ENCODE assay signal across 8 mouse cellular contexts in the genomic region with DNA sequence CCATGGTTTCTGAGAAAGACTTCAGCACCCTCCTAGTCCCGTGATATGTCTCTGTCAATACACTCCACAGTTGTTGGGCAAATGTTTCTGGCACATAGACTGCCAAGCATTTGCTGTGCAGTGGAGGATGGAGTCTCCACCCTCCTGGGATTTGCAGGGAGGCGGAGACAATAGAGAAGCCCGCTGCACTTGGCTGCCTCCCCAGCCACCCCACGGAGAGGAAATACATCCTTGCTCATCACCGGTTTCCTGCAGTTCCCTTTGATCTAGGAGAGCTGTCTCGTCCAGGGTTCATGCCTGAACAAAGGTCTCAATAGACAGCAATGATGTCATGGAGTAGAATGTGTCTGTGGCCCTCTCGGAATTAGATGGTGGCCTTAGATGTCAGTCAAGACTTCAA.
DNase-seq lines count a peak whose midpoint lies in the region.

No protein-coding gene starts in this region.

- DNase-seq in cerebellum, postnatal 25 days: peak; percentile 16 to 32
- DNase-seq in cerebellum, adult 9-11 months: no peak
- peak; percentile 47 for DNase-seq in urinary bladder, postnatal 14 days (ENCODE audit: low spot score)
- DNase-seq in urinary bladder, postnatal 4 days (ENCODE audit: low spot score in 2 of 2): no peak
- peak; percentile 60 to 64 for DNase-seq in heart, adult 9 months (ENCODE audit: low spot score in 2 of 2)
- peak; percentile 82 for DNase-seq in kidney, postnatal 10 days
- DNase-seq in splenic B cell, adult 2 months (ENCODE audit: low read depth, low spot score): peak; percentile 14
- no peak for DNase-seq in urinary bladder, postnatal 25 days (ENCODE audit: low spot score)

- no peaks in the 10 kb centered on the region for H3K36me3 ChIP-seq in splenic B cell, adult 2 months (ENCODE audit: control insufficient read depth, insufficient read depth, low read length, poor library complexity, severe bottlenecking)

- H3K27me3 ChIP-seq in splenic B cell, adult 2 months (ENCODE audit: control insufficient read depth, insufficient read depth, low read length, poor library complexity, severe bottlenecking): no peaks in the 10 kb centered on the region

Comparison
In these comparisons a context has a peak if more than half of its experiments do, and no peak if none do; other contexts are left out.
1. DNase-seq: peak in cerebellum, postnatal 25 days (2 of 2), urinary bladder, postnatal 14 days (single experiment), heart, adult 9 months (2 of 2), kidney, postnatal 10 days (single experiment) and splenic B cell, adult 2 months (single experiment); none in cerebellum, adult 9-11 months (single experiment), urinary bladder, postnatal 4 days (0 of 2) and urinary bladder, postnatal 25 days (single experiment).